Mouse (Mus musculus): ENCODE results near the gene Taf10. TPM values are rescaled to one million over a fixed set of nuclear protein-coding genes. Genes with fewer than 3 reads are reported as not detected.
A peak's percentile ranks its signal among the peaks of the same experiment; 100 is the strongest.

Gene Taf10
- total and polyA plus RNA-seq, 3 experiments: 233 to 350 TPM; not detected in 1

DNA sequence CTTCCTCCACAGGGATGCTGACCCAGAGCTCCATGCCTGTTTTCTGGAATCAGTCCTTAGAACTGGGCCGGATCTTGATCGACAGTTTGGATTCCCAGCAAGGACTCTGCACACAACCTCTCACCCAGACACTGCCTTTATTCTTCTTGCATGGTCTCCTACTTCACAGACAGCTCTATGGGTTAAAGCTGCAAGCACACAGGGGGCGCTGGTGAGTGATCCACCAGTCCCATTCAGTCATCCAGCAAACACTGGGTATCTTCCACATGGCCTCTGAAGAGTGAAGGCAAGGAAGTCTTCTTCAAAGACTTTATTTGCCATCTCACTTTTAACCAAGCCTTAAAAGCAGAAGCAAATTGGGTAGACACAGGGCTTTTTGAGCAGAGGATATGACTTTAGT is 28.8 kb downstream of the Taf10 start:
- H3K4me3 ChIP-seq (ENCODE audit: control insufficient read depth in 1 of 2, insufficient read depth in 1 of 2, low read depth in 2 of 2, low read length in 2 of 2): no peak overlapping the region

GRCm38 (mm10) chr7:105708733-105709132 is 35.4 kb downstream of the Taf10 start:
- DNase-seq (ENCODE audit: low read depth, low spot score): peak; percentile 80
- TF ChIP-seq SMC3 (IDR thresholded peaks at IDR 0.05; ENCODE audit: low read depth, low read length): no peak
- TF ChIP-seq POLR2AphosphoS5 (IDR thresholded peaks at IDR 0.05; ENCODE audit: borderline replicate concordance, low read depth, low read length): no peak
- TF ChIP-seq USF1 (IDR thresholded peaks at IDR 0.05; ENCODE audit: low read depth, low read length): 0 out of 2 replicates have a peak, but pooled peaks have one; percentile 8
- peak; percentile 84 for TF ChIP-seq TAL1 (IDR thresholded peaks at IDR 0.05; ENCODE audit: low read length)
- no peak for TF ChIP-seq NELFE (IDR thresholded peaks at IDR 0.05; ENCODE audit: low read depth, low read length)
- TF ChIP-seq MXI1 (IDR thresholded peaks at IDR 0.05; ENCODE audit: low read depth, low read length): no peak
- TF ChIP-seq MYB (IDR thresholded peaks at IDR 0.05; ENCODE audit: low read depth, low read length): no peak
- TF ChIP-seq EP300 (IDR thresholded peaks at IDR 0.05; ENCODE audit: low read depth in 1 of 2, low read length in 2 of 2): peak; percentile 70 to 82
- TF ChIP-seq KAT2A (conservative IDR thresholded peaks at IDR 0.05; ENCODE audit: low read depth, low read length): no peak
- TF ChIP-seq HCFC1 (IDR thresholded peaks at IDR 0.05; ENCODE audit: low read depth, low read length): no peak
- peak; percentile 48 for TF ChIP-seq SIN3A (IDR thresholded peaks at IDR 0.05; ENCODE audit: low read length)
- TF ChIP-seq GATA1 (IDR thresholded peaks at IDR 0.05; ENCODE audit: low read depth, low read length): peak; percentile 88
- no peak for TF ChIP-seq MAZ (IDR thresholded peaks at IDR 0.05; ENCODE audit: low read depth, low read length)
- TF ChIP-seq ETS1 (IDR thresholded peaks at IDR 0.05; ENCODE audit: low read depth, low read length): peak; percentile 90
- no peak for TF ChIP-seq MAFK (IDR thresholded peaks at IDR 0.05; ENCODE audit: borderline replicate concordance, low read depth, low read length)
- TF ChIP-seq TCF12 (IDR thresholded peaks at IDR 0.05; ENCODE audit: low read depth, low read length): peak; percentile 94
- TF ChIP-seq POLR2A (IDR thresholded peaks at IDR 0.05; ENCODE audit: control insufficient read depth in 1 of 2, insufficient read depth in 1 of 2, low read depth in 1 of 2, low read length in 2 of 2, poor library complexity in 1 of 2): no peak
- no peak for TF ChIP-seq MYC (IDR thresholded peaks at IDR 0.05; ENCODE audit: low read depth, low read length)
- no peak; the same call in 1 of the 2 replicates for TF ChIP-seq BHLHE40 (IDR thresholded peaks at IDR 0.05; ENCODE audit: borderline replicate concordance, low read depth, low read length)
- TF ChIP-seq RCOR1 (IDR thresholded peaks at IDR 0.05; ENCODE audit: low read depth, low read length): no peak

More for the DNA sequence above, 28.8 kb downstream of the Taf10 start:
- DNase-seq (ENCODE audit: low read depth, low spot score): peak; percentile 38
- no peaks in the 10 kb centered on the region for H3K36me3 ChIP-seq (ENCODE audit: control insufficient read depth in 1 of 2, insufficient read depth in 2 of 2, low read length in 2 of 2)
- no peaks in the 10 kb centered on the region for H3K79me2 ChIP-seq (ENCODE audit: control insufficient read depth, insufficient read depth, low read length, poor library complexity)
- no peak overlapping the region for H3K27ac ChIP-seq (ENCODE audit: control insufficient read depth, low read depth, low read length)
- TF ChIP-seq BHLHE40 (IDR thresholded peaks at IDR 0.05; ENCODE audit: borderline replicate concordance, low read depth, low read length) (no peak), CTCF (IDR thresholded peaks at IDR 0.05 in 2 of 3, conservative IDR thresholded peaks at IDR 0.05 in 1 of 3; ENCODE audit: control insufficient read depth in 1 of 3, insufficient read depth in 1 of 3, low read depth in 2 of 3, low read length in 3 of 3, poor library complexity in 1 of 3, severe bottlenecking in 1 of 3) (peak; percentile 41 to 55 (median 53))
- no peaks in the 10 kb centered on the region for H3K4me1 ChIP-seq (ENCODE audit: control insufficient read depth in 1 of 2, insufficient read depth in 2 of 2, low read length in 2 of 2)
- no peak overlapping the region for H3K9ac ChIP-seq (ENCODE audit: control insufficient read depth, low read depth, low read length, poor library complexity, severe bottlenecking)
- no peaks in the 10 kb centered on the region for H3K9me3 ChIP-seq (replicated peaks; ENCODE audit: insufficient read depth, low read length)
- H3K27me3 ChIP-seq (ENCODE audit: control insufficient read depth in 1 of 2, insufficient read depth in 2 of 2, low read length in 2 of 2): no peaks in the 10 kb centered on the region

More at GRCm38 (mm10) chr7:105708733-105709132, 35.4 kb downstream of the Taf10 start:
- H3K36me3 ChIP-seq (ENCODE audit: control insufficient read depth in 1 of 2, insufficient read depth in 2 of 2, low read length in 2 of 2): peaks cover 0 to 3% of the 10 kb centered on the region in 2 experiments; a peak in 2 of 4 replicates
- H3K4me3 ChIP-seq (ENCODE audit: control insufficient read depth in 1 of 2, insufficient read depth in 1 of 2, low read depth in 2 of 2, low read length in 2 of 2): no peak overlapping the region
- H3K4me1 ChIP-seq (ENCODE audit: control insufficient read depth in 1 of 2, insufficient read depth in 2 of 2, low read length in 2 of 2): peaks cover 0 to 13% of the 10 kb centered on the region in 2 experiments; a peak in 2 of 4 replicates
- no peak overlapping the region for H3K27ac ChIP-seq (ENCODE audit: control insufficient read depth, low read depth, low read length)
- H3K27me3 ChIP-seq (ENCODE audit: control insufficient read depth in 1 of 2, insufficient read depth in 2 of 2, low read length in 2 of 2): no peaks in the 10 kb centered on the region
- no peak overlapping the region for H3K9ac ChIP-seq (ENCODE audit: control insufficient read depth, low read depth, low read length, poor library complexity, severe bottlenecking)
- no peaks in the 10 kb centered on the region for H3K79me2 ChIP-seq (ENCODE audit: control insufficient read depth, insufficient read depth, low read length, poor library complexity)
- no peaks in the 10 kb centered on the region for H3K9me3 ChIP-seq (replicated peaks; ENCODE audit: insufficient read depth, low read length)

Data from MEL (cell line).